Mouse (Mus musculus) CD4-positive, CD25-positive, alpha-beta regulatory T cell, adult 4 months (primary cell): Measurements from ENCODE around the gene Cd9. TPM values are rescaled to one million over a fixed set of nuclear protein-coding genes. Genes with fewer than 3 reads are reported as not detected.

Experiments used
- ATAC-seq: one replicate; pipeline ENCODE4 v1.8.0; 2017
- polyA plus RNA-seq, 2 experiments: library from polyadenylated mRNA; unstranded; fragments of 100-300 nt; shearing (Covaris generic); gene quantifications; one replicate each; pipeline ENCODE4 v1.2.1; 2017

Gene Cd9
- polyA plus RNA-seq, 2 experiments from 2014 or later = 98.5 to 108 TPM

DNA sequence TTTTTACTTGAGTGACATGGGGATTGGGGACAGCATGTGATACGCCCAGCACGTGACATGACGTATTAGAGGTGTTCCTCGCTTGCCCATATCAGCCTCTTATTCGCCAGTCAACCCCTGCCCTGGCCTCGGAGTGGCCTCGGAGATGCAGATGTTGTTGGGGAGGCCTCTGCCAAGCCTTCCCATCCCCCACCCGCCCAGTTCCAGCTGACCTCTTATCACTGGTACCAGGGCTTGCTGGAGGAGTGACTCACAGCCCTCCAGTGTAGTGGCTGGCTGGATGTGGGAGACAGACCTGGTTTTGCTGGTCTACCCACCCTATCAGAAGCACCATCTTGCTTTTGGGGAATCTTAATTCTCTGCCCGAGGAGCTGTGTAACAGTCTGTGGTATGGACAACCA, 21.3 kb downstream of the Cd9 start:
- no peak for ATAC-seq

DNA sequence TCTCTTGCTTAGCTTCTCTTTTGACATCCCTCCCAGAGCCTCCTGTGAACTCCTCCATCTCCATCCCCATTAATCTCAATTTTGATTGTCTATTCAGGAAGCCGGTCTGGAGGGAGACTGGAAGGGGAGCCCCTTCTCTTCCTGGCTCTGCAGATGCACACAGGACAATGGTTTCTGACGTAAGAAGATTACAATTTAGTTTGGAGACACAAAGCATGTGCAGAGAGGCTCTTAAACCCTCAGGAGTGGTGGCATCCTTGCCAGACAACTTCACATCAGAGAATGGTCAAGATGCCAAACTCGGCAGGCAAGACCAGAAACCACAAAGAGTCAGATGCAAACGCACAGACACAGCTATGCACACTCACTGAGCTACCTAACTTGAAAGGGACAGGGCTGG, 22.7 kb downstream of the Cd9 start:
- ATAC-seq = no peak

DNA sequence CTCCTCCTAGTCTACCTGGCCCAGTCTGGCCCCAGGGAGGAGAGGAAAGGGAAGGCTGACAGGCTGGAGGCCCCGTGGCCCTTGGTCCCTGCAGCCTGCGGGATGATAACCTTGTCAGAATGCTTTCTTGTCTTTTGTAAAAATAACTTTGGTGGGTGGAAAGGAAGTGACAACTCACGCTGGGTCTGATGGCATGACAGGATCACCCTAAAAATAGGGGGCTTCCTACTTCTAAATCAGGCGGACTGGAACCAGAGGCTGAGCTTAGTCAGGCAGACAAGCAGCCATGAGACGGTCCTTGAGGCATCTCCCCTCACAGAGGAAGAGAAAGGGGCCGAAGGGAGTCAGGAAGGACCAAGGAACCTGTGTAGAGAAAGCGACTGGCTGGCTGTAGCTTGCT, 23.3 kb downstream of the Cd9 start:
- no peak for ATAC-seq

DNA sequence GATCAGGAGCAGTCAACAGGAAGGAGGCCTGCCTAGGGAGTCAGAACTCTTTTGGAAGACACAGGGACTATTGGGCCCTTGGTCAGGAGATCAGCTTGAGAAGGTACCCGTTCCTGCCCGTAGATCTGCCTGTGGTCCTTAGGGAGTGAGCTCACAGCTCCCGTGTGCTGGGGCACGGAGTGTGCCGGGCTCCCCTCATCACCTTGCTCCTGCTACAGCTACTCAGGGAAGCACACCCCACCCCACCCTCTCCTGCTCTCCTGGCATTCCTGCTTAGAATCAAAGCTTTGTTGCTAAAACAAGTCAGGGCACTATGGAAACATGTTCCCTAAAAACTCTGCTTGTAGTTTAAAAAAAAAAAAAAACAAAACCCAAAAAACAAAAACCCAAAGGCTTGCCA, 24.0 kb downstream of the Cd9 start:
- no peak for ATAC-seq

DNA sequence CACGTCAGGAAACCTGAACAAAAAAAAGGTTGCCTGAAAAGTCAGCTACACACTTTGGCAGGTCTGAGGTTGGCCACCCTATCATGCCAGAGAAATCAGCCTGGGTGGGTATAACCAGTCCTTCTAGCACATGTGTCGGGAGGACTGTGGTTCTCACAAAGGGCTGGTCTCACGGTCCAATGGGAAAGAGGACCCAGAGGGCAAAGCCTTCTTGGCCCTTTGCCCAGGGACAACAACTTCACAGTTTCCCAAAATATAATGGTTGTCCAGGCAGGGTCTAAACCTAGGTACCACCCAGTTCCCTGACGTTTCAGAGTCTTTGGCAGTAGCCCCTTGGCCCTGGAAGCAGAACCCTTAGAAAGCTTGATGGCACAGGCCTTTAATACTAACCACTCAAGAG, 25.4 kb downstream of the Cd9 start:
- ATAC-seq = no peak

DNA sequence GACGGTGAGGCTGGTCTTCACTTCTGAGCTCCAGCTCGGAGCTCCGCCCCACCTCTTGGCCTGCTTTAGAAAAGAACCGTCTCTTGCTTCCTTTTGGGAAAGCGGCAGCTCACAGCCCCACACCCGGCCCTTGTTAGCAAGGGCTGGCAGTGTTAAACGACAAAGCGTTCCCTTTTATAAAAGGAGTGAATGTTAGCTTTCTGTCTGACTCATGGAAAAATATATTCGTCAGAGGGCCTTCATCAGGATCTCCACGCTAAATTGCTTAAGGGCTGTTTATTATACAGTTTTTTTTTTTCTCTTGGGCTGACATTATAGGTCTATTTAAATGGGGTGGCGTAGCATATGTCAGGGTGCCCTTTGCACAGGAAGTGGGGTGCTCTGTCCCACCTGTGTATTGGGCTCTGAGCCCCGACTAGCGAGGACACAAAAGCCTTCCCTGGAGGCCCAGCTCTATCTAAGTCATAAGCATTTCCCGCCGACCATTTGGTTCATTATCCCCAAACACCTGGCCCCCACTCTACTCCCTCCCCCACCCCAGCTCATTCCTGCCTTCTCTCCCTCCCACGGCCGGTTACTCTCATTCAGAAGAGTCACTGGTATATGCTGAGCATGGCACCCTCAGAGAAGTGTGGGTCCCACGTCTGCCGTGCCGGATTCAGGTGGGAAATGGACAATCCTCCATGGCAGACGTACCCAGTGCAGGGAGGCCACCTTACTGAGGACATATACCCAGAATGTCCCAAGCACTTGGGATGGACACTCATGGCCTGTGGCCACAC, 26.2 kb downstream of the Cd9 start:
- peak; percentile 72 for ATAC-seq

DNA sequence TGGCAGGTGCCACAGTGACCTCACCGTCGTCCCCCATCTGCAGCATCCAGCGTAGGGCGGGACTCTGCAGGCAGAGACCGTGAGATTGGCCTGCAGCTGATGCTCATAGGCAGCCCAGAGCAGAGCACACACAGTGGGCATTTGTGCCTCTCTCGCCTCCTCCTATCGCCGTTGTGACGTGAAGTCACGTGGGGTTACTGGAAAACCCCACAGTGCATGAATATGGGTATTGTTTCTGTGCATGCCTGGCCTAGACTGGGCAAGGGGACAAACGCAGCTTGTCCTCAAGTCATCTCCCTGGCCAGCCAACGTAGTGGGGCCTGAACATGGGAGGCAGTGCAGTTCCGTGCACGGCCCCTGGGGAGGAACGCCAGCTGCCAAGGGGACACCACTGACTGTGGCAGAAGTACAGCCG, 27.3 kb downstream of the Cd9 start:
- peak; percentile 67 for ATAC-seq

DNA sequence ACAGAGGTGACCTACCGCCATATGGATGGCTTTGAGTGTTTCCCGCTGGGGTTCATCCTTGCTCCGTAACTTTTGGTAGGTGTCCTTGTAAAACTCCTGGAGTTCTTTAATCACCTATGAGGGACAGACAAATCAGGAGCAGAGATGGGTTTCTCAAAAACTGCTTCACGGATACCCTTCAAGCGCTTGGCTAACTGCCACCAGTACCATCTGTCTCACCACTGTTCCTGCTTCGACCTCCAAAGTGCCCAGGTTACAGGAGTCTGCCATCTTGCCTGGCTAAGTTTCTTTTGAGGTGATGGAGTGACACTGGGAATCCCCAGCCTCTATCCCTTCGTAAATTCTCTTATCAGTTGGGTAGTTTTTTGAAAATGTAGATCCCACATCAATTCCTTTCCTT, 32.3 kb downstream of the Cd9 start:
- no peak for ATAC-seq

DNA sequence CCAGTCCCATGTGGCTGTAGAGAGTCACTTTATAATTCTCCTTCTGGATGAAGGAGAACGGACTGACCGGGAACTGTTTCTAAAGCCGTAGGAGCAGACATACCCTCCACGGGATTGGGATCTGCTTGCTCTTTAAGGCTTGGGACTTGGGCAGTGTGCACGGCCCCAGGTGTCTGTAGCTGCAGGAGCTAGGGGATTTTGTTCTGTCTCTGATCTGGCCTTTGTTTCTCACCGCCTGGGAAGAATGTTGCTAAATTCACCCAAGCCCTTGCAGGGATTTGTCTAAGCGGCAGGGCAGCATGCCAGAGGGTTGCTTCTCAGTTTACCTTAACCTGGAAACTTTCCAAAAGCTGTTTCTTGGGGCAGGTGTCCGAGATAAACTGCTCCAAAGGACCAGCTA, 32.8 kb downstream of the Cd9 start:
- no peak for ATAC-seq

DNA sequence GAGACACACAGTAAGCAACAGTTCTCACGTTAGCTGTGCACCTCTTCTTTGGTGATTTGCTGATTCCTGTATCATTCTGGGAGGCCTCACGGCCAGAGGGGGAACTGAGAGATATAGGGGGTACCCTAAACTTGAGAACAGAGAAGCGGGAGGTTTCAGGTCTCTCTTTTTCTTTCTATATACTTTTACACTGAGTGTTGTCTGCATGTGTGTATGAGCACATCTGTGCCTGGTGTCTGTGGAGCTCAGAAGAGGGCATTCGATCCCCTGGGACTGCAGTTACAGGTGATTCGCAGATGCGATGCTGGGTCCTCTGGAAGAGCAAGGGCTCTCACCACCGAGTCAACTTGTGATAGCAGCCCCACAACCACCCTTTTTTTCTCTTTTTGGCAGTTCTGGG, 33.3 kb downstream of the Cd9 start:
- no peak for ATAC-seq

DNA sequence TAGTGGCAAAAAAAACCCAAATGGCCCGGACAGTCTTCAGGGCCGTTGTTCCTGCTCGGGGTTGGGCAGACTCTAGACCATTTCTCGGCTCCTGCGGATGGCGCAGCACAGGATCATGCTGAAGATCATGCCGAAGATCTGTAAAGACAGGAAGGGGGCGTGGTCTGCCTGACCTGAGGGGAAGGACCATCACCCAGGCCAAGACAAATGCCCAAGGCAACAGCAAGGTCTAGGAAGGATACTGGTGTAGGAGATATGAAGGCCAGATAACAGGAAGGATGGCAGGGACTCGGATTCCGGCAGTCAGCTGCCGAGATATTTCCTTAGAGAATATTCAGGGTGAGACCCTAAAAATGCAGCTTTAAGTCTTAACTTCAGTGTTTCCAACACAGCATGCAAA, 34.0 kb downstream of the Cd9 start:
- ATAC-seq = no peak

DNA sequence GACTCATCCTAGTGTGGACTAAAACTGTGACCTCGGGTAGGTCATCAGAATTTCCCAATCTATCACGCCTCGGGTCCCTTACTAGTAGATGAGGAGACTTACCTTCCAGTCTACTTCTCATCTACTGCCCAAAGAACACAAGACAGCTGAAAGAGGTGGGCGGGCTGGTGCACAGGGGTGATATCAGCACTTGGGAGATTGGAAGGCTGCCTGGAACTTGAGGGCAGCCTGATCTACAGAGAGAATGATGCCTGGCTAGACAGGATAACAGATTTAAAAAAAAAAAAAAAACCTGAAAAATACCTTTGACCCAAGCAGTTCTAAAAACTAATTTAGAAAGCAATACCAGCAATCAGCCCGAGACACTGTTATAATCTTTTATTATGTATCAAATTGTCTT, 34.7 kb downstream of the Cd9 start:
- ATAC-seq = no peak

DNA sequence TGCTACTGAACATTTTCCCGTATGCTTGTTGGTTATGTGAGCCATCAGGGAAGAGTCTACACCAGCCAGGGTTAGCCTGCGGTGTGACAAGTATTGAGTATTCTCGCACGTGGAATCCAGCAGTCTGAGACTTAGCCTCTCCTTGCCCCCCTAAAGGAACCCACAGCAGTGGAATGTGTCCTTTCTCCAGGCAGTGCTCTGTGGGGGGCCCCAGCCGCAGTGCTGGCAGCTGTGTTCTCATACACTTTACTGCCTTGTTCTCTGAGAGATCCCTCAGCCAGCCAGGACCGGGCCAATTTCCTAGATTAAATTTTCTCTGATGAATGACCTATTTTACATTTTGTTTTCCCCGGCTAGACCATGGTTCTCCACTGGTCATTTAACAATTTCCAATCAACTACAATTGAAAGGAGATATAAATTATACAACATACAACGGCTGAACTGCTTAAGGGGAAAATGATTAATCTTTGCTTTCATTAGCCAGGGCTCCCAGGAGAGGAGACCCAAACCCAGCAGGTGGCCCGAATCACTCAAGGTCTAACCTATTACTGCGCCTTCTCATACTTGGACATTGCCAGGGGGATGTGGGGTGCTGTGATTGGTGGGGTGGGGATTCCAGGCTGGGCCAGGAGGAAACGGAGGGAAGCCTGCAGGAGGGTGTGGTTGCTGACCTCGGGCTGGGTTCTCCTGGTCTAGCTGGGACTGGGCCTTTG, 38.6 kb downstream of the Cd9 start:
- no peak for ATAC-seq

DNA sequence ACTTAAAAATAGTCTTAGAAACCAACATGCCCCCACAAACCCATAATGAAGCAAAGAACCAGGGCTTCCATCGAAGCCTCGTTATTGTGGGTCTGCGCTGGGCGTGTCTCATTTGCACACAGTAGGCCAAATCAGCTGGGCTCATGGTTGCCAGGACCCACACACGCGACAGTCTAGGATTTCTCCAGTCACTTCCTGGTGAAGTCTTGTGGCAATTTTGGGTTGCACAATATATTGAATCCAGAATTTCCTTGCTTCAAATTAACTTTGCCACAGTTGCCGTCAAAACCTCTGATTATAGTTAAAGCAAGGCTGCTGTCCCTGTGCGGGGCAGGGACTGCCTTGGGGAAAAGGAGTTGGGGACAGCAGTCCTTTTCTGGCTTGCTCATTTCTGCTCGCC, 39.9 kb downstream of the Cd9 start:
- no peak for ATAC-seq

DNA sequence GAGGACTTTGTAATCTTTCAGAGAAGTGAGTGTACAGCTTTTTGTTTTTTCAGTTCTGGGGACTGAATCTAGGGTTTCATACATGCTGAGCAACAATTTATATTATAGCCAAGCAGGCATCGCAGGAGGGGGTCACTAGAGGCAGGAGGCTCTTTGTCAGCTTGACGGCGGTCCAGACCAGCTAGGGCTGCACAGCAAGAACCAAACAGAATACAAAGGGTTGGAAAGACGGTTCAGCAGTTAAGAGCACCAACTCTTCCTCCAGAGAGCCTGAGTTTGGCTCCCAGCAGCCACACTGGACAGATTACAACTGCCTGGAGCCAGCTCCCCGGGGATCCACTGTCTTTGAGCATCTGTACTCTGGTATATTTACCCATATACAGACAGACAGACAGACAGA, 40.3 kb downstream of the Cd9 start:
- ATAC-seq = no peak

DNA sequence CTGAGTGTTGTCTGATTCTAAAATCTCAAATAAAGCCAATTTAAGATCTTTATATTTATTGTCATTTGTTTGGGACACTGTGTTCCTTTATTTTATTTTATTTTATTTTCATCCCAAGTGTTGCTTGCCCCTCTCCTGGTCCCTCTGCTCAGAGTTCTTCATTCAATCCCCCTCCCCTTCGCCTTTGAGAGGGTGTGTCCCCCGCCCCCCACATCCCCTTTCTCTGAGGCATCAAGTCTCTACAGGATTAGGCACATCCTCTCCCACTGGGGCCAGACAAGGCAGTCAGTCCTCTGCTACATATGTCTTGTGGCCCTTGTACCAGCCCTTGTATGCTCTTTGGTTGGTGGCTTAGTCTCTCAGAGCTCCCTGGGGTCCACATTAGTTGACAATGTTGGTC, 46.9 kb downstream of the Cd9 start:
- ATAC-seq = no peak

DNA sequence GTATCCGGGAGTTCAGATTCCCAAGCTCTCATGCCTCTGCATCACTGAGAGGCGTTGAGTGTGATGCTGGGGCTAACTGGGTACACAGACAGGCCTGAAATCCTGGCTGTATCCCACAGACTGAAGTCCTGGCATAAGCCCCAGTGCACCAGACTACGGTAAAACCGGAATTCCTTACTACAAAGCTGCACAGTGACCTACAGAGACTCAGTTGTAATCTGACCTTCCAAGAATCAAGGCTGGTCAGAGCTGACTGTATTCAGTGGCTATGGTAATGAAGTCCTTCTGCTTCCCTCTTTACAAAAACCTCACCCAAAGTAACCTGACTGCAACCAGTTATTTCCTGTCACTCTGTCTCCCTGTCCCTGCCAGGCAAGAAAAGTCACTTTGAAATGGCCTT, 47.4 kb downstream of the Cd9 start:
- no peak for ATAC-seq

DNA sequence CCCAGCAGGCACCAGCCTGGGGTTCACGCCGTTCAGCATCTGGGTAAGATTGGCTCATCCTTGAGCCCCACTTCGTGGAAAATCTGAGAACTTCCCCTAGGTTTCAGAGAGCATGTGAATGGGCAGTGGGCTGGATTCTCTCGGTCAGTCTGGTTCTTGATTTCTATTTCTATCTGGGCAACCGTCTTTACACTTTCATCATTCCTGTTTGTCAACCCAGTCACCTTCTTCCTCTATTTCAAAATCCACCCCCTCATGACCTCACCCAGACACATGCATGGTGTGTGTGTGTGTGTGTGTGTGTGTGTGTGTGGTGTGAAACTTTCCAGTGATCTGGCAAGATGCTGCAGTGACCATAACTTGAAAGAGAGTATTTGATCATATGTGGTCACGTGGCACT, 49.2 kb downstream of the Cd9 start:
- ATAC-seq = no peak

DNA sequence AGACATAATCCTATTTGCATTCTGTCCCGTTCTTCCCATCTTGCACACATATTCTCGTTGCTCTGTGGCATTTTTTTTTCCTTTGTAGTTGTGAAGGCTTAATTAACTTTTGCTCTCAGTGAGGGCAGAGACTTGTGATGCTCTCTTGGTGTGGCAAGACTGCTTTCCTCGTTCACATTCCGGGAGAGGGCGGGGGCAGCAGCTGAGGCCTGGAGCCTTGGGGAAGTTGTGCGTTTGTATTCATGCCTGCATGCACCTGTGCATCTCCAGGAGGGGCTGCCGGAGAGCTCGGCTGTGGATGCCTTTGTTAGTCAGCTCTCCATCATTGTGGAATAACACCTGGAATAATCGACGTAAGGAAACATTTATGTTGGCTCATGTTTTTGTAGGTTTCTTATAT, 52.0 kb downstream of the Cd9 start:
- no peak for ATAC-seq

DNA sequence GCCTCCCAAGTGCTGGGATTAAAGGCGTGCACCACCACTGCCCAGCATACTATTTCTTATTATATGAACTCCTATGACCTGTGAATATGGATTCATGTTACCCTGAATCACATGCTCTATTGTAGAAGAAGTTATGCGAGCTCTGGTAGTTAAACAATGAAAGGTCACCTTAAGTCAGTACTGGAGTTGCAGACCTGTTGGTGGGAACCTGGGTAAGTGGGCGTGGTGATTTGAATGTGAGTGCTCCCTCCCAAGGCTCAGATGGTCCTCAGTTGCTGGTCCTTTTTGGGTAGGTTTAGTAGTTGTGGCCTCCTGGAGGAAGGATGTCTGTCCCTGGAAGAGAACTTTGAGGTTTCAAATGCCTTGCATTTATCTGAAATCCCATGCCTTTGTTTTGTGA, 57.8 kb downstream of the Cd9 start:
- no peak for ATAC-seq

DNA sequence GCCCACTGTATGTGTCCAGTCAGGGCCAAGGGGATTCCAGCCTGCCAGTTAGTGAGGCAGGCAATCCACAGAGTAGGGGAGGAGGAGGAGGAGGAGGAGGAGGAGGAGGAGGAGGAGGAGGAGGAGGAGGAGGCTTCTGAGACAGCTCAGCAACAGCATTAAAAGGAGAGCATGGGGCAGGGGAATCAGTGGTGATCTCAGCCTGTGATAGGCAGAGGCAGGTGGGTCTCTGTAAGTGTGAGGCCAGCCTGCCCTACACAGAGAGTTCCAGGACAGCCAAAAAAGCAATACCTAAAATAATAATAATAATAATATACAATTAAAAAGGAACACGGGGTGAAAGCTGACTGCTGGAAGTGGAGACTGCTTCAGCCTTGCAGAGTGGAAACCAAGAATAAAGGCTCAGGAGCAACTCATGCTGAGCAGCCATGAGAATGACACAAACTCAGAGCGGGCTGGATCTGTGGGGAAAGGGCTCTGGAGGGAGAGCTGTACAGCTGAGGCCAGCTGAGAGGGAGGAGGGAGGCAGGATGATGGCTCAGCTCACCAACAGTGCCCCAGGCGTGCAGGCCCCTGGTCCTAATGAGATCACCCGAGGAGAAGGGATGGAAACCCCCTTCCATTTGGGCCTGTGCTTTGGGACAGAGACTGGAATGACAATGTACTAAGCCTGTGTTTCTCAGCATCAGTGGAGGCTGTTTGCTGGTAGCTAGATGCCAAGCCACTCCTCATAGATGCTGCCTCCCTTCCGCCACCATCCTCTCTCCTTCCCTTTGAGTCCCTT, 59.7 kb downstream of the Cd9 start:
- no peak for ATAC-seq

DNA sequence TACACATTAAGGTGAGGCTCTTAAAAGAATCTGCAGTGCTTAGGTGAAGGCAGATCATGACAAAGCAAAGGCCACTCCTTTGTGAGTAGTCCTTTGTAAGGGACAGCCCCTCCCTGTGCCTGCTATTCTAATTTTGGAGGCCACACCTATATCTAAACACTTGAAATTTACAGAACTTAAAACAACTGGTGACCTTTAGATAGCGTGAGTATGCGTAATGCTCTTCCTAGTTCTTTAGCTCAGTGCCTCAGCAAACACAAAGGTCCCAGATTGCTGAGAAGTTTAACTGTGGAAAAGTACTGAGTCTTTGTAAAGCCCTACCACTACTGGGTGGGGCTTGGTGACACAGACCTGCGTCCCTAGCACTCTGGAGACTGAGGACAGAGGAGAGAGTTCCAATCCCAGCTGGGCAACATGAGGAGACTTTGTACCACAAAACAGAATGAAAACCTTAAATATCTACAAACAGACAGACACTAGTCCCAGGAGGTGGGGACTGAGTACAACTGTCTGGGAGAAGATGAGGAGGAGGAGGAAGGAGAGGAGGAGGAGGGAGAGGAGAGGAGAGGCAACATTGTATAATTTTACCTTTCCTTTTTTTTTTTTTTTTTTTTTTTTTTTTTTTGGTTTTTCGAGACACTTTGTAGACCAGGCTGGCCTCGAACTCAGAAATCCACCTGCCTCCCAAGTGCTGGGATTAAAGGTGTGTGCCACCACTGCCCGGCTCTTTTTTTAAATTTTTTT, 60.7 kb downstream of the Cd9 start:
- ATAC-seq = peak; percentile 94

DNA sequence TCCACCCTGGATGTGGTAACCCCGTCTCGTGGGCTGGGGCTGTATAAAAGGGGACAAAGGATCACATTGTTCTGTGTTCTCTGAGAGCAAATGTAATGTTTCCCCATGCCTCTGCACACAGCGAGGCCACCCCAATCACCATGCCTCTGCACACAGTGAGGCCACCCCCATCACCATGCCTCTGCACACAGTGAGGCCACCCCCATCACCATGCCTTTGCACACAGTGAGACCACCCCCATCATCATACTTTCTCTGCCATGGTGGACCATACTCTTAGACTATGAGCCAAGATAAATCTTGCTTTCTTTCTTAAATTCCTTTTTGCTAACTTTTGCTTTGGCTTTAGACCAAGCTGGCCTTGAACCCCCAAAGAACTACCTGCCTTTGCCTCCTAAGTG, 61.3 kb downstream of the Cd9 start:
- no peak for ATAC-seq
